Mouse (Mus musculus) thymus, adult 2 months (tissue): ENCODE measurements at regions not wholly inside any gene's neighbourhood (a gene's known extent, or its start where the extent isn't known, plus 50 kb on each side); places are given as distances from the start of the nearest gene placed in this dataset.

Experiments used
- DNase-seq: peaks from one replicate; pipeline ENCODE4 v3.0.0; 2021
- H3K27ac ChIP-seq: fragments of 200-500 bp; 2 replicates; pipeline ENCODE4 v1.5.1; 2012; ENCODE audit warnings: low read length, control low read depth; ENCODE audit not compliant: control insufficient read depth, insufficient read depth
- H3K27me3 ChIP-seq: fragments of 200-500 bp; 2 replicates; pipeline ENCODE4 v1.6.1; 2012; ENCODE audit warnings: mild to moderate bottlenecking, low read length, moderate library complexity, mixed read lengths; ENCODE audit not compliant: control insufficient read depth, insufficient read depth
- H3K36me3 ChIP-seq: fragments of 200-500 bp; 2 replicates; pipeline ENCODE4 v1.6.1; 2012; ENCODE audit warnings: mild to moderate bottlenecking, low read length, moderate library complexity; ENCODE audit not compliant: control insufficient read depth, insufficient read depth
- H3K4me1 ChIP-seq: fragments of 200-500 bp; replicated peaks from 2 replicates; pipeline ENCODE4 v1.6.1; 2012; ENCODE audit warnings: low read length; ENCODE audit not compliant: control insufficient read depth, insufficient read depth
- H3K4me3 ChIP-seq: fragments of 200-500 bp; 2 replicates; pipeline ENCODE4 v1.5.1; 2012; ENCODE audit warnings: mild to moderate bottlenecking, low read length, control low read depth, moderate library complexity; ENCODE audit not compliant: control insufficient read depth, insufficient read depth
- CTCF ChIP-seq: fragments of 200-500 bp; IDR thresholded peaks from 2 replicates; pipeline ENCODE4 v1.5.1; 2012; ENCODE audit warnings: mild to moderate bottlenecking, control low read depth, low read length, moderate library complexity, borderline replicate concordance; ENCODE audit not compliant: control insufficient read depth, poor library complexity, insufficient read depth; ENCODE audit errors: extremely low read depth
- POLR2A ChIP-seq: fragments of 200-500 bp; IDR thresholded peaks from 2 replicates; pipeline ENCODE4 v1.6.1; 2012; ENCODE audit warnings: mild to moderate bottlenecking, low read length, control low read depth, moderate library complexity; ENCODE audit not compliant: control insufficient read depth, poor library complexity, insufficient read depth; ENCODE audit errors: extremely low read depth
- WGBS: fragments of 180-500 bp; shearing (Covaris S2); methylation state at CpG from one replicate; pipeline ENCODE4 v1.1.7; 2018; 5-methylcytosine and 5-hydroxymethylcytosine counted together

DNA sequence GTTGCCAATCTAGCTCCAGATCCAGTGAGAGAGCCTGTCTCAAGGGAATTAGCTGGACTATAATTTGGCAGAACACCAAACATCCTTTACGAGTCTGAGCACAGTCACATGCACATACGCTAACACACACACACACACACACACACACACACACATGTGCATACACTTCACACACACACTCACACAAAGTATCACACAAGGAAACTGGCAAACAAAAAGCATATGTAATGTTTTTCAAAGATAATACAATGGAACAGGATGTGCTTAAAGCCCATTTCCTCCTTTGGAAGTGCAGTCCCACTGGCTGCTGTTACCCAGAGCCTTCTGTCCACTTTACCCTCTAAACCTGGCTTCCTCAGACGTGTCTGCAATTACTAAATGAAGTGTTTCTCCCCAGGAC, 226.2 kb upstream of the Cited2 start:
- 95% methylated on average over 3 of the region's 3 CpGs for WGBS
- H3K36me3 ChIP-seq: no peaks in the 10 kb centered on the region
- H3K4me3 ChIP-seq: no peak overlapping the region
- H3K27ac ChIP-seq: no peak overlapping the region
- H3K4me1 ChIP-seq: no peaks in the 10 kb centered on the region
- H3K27me3 ChIP-seq: no peaks in the 10 kb centered on the region
- TF ChIP-seq POLR2A (no peak), CTCF (no peak)
- DNase-seq: no peak

DNA sequence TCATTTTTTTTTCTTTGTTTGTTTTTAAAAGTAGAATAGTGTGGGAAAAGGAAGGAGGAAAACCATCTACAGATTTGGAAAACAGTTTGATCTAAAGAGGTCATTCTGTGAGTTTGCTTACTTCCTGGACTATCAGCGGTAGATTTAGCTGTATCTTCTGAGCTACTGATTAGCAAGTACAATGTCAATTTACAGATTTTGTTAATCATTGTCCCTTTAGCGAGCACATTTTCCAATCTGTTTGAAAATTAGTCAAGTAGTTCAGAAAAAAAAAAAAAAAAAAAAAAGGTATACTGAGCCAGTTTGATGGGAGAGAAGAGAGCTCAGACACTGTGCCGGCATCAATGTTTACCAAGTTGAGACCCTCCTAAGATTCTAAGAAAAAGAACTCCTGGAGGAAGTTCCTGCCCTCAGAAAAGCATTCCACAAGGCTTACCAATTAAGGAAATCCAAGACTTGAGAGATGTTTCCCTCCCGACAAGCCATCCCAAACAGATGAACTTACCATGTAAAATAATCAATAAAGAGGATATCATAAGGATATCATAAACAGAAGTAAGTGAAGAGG, 212.3 kb upstream of the Cited2 start:
- no peaks in the 10 kb centered on the region for H3K36me3 ChIP-seq
- 95% methylated on average over 4 of the region's 4 CpGs for WGBS
- H3K27ac ChIP-seq: no peak overlapping the region
- no peak for DNase-seq
- H3K4me3 ChIP-seq: no peak overlapping the region
- H3K4me1 ChIP-seq: no peaks in the 10 kb centered on the region
- TF ChIP-seq POLR2A: no peak
- no peak for TF ChIP-seq CTCF
- no peaks in the 10 kb centered on the region for H3K27me3 ChIP-seq

DNA sequence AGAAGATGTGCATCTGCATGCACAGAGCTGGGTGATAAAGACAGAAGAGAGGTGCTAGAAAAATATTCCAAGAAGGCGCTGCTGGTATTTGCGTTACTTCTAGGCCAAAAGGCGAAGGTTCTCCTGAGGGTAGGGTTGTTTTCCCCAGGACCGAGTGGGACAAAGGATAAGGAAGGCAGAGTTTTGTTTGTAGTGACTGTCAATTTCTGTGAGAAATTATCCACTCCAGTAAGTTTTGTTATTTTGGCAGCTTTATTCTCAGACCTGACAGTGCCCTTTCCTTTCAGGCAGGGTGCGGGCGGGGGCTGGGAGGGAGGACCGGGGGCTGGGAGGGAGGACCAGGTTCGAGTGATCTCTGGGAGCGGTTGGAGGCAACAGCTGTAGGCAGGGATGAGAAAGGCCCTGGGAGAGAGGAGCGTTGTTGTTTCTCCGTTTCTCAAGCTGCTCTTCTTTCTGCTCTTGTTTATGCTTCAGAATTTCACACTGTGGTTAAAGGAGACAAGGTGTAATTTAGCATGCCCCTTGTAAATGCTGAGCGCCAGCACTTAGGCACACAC, 211.2 kb upstream of the Cited2 start:
- H3K27me3 ChIP-seq: no peaks in the 10 kb centered on the region
- DNase-seq: no peak
- H3K36me3 ChIP-seq: no peaks in the 10 kb centered on the region
- WGBS: 94% methylated on average over 12 of the region's 12 CpGs
- no peak overlapping the region for H3K27ac ChIP-seq
- no peak overlapping the region for H3K4me3 ChIP-seq
- TF ChIP-seq CTCF (no peak), POLR2A (no peak)
- H3K4me1 ChIP-seq: no peaks in the 10 kb centered on the region

DNA sequence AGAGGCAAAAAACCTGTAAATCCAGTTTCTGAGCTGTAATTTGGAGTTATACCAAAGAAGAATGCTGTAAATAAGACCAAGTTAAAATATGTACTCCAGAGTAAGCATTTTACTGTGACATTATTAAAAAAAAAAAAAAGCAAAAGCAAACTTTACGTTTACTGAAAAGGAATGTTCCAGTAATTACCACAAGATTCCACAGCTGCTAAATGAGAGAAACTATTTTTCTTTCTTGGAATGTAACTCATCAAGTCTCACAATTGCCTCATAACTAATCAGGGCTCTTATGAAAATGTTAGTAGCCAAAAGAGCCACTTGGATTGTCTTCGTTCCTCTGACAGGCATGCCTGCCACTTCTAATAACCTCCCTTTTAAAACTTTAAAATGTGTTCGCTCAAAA, 210.5 kb upstream of the Cited2 start:
- no peaks in the 10 kb centered on the region for H3K27me3 ChIP-seq
- no peak for DNase-seq
- WGBS: 92% methylated on average over 3 of the region's 3 CpGs
- no peak overlapping the region for H3K27ac ChIP-seq
- no peak overlapping the region for H3K4me3 ChIP-seq
- no peaks in the 10 kb centered on the region for H3K36me3 ChIP-seq
- TF ChIP-seq POLR2A (no peak), CTCF (no peak)
- no peaks in the 10 kb centered on the region for H3K4me1 ChIP-seq

DNA sequence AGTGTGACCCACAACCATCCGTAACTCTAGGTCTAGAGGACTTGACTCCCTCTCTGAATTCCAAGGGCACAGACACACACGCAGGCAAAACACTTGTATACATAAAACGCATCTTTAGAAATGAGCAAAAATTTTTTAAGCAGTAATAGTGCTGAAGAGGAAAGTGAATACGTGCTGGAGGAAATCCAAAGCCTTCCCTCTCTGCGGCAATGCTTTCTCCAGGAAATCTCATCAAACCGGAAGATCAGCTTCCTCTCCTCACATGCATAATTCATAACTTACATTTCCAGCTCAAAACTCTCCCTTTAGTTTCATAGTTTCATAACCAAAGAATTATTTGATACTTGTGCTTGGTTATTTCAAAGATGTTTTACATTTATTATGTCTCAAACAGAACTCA, 209.3 kb upstream of the Cited2 start:
- Histone ChIP-seq H3K4me1 (no peaks in the 10 kb centered on the region), H3K27ac (no peak overlapping the region), H3K36me3 (no peaks in the 10 kb centered on the region), H3K4me3 (no peak overlapping the region), H3K27me3 (no peaks in the 10 kb centered on the region)
- no peak for TF ChIP-seq POLR2A
- TF ChIP-seq CTCF: no peak
- WGBS: 88% methylated on average over 6 of the region's 6 CpGs
- no peak for DNase-seq

DNA sequence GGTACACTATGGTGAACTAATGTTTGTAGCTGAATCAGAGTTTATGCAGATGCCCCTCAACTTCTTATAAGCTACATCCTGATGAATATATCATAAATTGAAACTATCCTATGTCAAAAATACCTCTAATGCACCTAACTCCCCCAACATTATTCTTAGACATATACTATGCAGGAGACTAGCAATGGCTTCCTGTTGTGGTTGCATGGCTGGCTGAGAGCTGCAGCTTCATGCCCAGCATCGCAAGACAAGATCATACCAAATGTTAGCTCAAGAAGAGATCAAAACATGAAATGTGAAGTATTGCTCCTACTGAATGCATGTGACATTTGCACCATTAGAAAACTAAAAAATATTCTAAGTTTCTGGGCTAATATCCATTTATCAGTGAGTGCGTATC, 206.9 kb upstream of the Cited2 start:
- 64% methylated on average over 2 of the region's 2 CpGs for WGBS
- Histone ChIP-seq H3K36me3 (no peaks in the 10 kb centered on the region), H3K27ac (no peak overlapping the region), H3K4me3 (no peak overlapping the region), H3K4me1 (no peaks in the 10 kb centered on the region), H3K27me3 (no peaks in the 10 kb centered on the region)
- DNase-seq: no peak
- TF ChIP-seq CTCF: no peak
- no peak for TF ChIP-seq POLR2A

DNA sequence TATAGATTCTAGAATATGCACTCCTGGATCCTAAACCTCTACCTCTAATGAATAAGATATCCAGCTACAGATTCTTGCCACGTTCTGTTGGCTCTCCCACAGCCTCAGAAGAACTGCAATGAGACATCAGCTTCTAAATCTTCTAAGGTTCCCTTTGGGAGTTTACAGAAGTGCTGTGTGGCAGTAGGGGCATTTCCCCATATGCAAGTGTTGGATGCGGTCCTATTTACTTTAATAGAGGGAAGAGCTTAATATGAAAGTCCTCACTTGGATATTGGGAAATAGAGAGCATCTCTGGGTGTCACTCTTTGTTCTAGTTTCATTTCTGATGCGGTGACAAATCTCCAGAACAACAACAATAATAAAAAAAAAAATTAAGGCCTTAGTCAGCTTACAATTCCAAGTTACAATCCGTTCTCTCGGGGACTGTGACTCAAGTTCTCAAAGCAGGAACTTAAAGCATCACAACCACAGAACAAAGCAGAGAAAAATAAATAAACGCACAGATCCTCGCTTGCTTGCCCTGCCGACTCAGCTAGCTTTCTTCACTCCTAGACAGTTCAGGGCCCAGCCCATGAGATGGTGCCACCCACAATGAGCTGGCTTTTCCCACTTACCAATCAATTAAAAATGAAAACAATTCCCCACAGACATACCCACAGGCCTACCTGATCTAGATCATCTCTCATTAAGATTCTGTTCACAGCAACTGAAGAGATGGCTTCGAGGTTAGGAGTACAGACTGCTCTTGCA, 204.4 kb upstream of the Cited2 start:
- Histone ChIP-seq H3K4me3 (no peak overlapping the region), H3K36me3 (no peaks in the 10 kb centered on the region), H3K27ac (no peak overlapping the region), H3K4me1 (no peaks in the 10 kb centered on the region), H3K27me3 (no peaks in the 10 kb centered on the region)
- WGBS: 87% methylated on average over 9 of the region's 9 CpGs
- no peak for TF ChIP-seq POLR2A
- TF ChIP-seq CTCF: no peak
- DNase-seq: no peak
